Mouse (Mus musculus) spleen, embryonic (tissue): ENCODE measurements at regions not wholly inside any gene's neighbourhood (a gene's known extent, or its start where the extent isn't known, plus 50 kb on each side); places are given as distances from the start of the nearest gene placed in this dataset.

Experiments used
- CTCF ChIA-PET: fragments of 350-600 bp; sonication (Branson Sonifier 250); formaldehyde crosslinking; loops from one replicate; lab custom pipeline; 2022; lab: Charles Lee

DNA sequence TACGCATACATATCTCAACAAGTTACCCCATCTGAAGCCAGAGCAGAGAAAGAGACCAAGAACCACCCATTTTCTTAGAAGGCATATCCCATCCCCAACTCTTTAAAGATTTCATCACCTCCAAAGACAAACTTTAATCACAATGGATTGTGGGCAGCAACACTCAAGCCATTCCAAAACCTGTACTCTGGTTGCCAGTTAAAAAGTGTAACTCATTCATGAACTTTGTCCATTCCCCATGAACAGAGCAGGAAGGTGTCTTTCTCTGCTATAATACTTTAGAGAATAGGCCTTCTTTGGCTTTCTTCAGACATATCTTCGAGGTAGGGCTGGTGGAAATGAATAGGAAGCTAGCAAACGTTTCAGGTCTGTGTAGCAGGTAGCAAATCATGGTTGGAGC, 160.4 kb downstream of the Fzd1 start:
- CTCF ChIA-PET, result no interaction called here

DNA sequence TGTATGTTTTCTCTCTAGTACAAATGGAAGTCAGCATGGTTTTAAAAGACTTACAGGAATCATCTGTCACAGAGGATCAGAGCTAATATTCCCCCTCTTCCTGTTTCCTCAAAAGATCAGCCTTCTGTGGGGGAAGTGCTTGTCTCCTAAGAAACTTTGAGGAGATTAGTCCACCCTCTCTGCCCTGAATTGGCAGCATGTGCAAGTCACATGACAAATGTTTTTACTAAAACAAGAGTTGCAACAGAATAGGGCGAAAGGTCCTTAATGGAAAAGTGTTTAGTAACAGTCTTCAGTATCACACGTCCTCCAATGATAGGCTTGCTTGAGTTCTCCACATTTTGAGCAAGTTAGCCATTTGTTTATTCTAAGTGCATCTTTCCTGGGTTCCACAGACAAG, 162.8 kb downstream of the Fzd1 start:
- CTCF ChIA-PET, result no interaction called here

DNA sequence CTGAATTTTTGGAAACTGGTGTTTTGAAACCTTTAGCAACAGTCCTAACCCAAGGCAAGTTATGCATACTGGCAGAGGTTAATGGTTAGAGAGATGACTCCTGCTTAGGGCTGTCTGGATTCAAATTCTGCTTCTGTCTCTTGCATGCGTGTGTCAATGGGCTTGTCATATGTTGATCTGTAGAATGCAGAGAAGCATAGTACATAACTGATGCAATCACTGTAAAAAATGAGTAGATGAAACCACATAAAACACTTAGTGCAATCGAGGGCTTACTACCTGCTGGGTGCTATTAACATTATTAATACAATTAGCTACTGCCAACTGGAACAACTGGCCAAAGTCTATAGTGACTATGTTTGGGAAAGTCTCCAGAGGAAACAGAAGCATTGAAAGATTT, 163.3 kb downstream of the Fzd1 start:
- CTCF ChIA-PET, result no interaction called here

DNA sequence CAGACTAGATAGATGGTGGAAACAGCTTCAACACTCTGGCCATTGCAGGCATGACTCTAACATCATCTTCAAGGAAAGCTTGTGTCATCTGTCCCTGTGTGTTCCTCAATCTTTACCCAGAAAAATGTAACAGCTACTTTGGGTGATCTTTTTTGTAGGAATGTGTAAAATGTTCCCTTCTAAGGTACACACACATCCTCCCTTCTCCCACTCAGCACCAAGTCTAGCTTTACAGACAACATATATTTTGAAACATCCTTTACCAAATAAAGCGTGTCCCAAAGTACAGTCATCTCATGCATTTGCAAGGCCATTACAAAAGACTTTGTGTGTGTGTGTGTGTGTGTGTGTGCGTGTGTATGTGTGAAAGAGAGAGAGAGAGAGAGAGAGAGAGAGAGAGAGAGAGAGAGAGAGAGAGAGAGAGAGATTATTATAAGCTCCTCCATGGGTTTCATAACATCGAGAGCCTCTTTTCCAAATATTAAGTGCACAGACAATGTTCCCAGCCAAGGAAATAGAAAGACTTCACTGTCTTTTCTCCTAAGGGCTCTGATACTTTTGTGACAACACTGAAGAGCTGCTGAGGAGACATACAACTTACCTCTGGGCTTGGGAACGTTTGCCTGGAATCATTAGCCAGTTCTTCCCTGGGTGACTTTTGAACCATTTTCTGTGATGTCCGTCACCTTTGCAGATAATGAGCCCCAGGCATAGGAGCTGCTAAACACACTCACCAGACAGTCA, 164.0 kb downstream of the Fzd1 start:
- CTCF ChIA-PET, result no interaction called here

DNA sequence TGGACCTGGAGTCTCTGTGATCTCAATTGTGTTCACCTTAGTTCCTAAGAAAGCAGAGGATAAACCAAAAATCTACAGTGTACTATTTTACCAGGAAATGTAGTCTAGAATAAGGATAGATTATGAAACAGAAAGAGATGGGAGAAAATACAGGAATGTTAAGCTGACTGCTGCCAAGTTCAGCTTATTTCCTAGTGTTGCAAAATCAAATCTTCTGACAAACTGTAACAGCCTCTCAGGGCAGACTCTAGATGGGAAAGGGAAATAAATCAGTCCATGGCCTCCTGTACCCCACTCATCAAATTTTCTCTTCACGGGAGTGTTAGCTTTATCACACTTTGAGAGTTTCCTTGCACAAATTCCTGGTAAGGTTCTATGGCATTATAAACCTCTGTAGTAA, 166.1 kb downstream of the Fzd1 start:
- CTCF ChIA-PET, result no interaction called here

DNA sequence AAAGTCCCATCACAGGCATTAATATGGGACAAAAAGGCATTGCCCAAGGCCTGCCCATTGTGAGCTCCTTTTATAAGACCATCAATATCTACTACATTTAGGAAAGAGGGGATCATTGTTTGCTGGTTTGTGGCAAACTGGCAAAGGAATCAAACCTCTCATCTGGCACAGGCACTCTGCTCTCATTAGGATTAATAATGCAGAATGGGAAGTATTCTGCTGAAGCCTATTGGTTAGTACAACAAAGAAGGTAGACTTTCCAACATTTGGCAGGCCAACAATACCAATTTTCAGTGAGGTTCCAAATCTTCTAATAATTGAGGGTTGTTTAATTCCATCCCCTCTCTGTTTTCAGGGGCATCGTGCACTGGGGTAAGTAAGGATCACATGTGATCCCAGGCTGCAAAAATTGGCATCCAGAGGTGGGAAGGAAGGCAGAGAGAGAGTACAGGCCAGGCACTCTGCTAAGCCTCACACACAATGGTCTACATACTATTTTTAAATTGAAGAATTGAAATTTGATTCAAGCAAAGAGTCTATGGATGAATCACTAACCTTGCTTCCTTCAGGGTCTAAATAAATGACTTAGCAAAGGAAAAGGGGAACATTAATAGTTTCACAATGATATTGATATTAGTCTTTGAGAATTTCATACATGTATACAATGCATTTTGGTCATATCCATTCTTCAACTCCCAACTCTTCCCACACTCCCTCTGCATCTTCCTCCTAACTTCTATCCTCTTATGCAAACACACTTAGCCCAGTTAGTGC, 174.9 kb downstream of the Fzd1 start:
- CTCF ChIA-PET, result no interaction called here

DNA sequence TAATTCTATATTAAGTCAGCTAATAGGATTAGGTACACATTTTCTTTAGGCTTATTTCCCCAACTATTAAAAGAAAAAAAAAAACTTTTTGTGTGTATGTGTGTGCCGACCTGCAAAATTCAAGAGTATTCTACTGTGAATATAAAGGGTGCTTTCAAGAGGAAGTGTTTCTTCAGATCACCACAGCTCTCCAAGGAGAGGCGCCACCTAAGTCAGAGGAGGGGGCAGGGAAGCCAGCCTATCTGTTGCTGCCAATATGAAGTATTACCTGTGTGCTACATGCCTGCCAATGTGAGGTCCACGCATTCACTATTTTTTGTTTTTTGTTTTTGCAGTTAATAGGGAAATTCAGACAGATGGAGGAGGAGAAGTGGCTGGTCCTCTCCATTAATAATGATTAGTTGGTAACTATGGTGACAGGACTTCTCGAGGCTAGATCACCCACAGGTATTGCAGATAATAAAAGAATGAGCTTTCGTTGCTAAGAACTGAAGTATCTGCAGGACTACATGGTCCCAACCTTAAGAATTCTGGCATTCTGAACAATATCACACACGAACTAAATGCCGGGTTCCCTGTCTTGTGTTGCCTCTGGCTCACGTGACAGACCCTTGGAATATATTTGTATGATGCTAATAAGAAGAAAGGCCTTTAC, 177.5 kb downstream of the Fzd1 start:
- CTCF ChIA-PET, result no interaction called here

DNA sequence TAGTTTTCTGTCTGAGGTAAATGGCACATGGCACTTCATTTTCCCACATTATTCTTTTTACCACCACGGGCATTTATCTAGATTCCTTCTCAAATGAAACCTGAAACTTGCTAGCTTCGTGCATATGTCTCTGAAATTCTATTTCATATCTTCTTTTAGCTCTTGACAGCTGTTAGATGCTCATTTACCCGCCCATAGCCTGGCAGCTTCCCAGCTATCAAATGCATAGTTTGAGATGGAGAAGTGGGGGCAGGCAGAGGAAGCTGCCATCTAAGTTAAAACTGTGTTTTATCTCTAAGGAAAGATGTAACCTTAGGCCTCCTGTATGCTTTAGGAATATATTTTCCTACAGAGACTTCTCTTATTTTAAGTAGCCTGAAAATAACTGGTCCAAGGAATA, 179.0 kb downstream of the Fzd1 start:
- CTCF ChIA-PET, result no interaction called here

DNA sequence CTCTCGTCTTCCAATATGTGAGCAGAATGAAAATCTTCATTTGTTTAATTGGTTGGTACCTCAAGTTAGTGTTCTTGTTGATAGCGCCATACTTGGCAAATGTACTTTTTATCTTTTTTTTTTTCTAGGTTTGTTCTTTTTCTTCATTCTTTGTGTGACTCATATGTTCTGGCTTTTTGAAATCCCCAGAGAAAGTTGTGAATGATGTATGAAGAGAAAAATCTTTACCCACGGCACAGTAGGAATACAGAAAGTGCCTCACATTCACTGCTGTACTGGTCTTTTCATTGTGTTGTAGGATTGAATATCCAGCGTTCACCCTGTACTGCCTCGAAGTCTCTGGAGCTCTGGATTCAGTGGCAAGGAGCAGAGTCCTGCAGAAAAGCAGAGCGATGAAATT, 180.7 kb downstream of the Fzd1 start:
- CTCF ChIA-PET, result no interaction called here

DNA sequence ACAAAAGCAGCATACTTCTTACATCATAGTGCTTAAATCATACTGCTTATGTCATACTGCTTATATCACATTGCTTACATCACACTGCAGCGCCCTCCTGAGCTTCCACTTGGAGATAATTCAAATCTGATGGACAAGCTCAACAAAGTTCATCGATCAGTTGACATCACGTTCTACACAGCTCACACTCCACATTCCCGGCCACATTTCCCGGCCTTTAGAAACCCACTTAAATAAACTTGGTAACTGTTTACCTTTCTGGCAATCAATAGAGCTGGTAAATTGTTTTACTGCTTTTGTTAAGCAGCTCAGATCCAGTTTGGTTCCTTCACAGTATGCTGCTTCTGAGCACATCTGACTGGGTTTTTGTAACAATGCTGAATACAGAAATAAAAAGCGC, 194.0 kb downstream of the Fzd1 start:
- CTCF ChIA-PET, result no interaction called here

DNA sequence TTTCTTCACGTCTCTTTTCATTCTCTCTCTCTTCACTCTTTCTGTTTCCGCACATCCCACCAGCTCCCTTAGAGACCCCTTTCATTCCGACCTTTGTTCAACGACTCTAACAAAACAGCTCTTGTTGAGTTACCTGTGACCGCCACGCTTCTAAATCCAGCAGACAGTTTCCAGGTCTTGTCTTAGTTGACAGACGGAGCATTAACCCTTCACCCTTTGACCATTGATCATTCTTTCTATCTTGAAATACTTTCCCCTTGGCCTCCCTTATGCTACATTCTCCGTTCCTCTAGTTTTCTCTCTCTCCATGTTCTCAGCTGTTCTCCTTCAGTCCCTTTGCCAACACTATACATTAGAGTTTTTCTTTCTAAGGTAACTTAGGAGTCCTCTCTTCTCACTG, 196.2 kb downstream of the Fzd1 start:
- CTCF ChIA-PET, result no interaction called here

DNA sequence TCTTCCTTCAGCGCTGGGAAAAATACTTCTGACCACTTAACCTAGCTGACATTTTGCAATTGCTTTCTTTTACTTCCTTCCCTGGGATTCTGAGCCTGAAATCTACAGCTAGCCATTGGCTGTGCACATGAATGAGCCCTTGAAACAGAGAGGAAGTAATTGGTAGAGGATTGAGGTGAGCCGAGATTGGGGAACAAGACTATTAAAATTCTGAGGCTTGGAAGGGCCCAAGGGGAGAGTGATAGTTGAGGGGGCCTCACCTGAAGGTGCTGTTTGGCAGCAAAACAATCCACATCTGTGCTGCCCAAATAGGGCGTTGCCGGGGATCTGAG, 196.7 kb downstream of the Fzd1 start:
- CTCF ChIA-PET, result no interaction called here

DNA sequence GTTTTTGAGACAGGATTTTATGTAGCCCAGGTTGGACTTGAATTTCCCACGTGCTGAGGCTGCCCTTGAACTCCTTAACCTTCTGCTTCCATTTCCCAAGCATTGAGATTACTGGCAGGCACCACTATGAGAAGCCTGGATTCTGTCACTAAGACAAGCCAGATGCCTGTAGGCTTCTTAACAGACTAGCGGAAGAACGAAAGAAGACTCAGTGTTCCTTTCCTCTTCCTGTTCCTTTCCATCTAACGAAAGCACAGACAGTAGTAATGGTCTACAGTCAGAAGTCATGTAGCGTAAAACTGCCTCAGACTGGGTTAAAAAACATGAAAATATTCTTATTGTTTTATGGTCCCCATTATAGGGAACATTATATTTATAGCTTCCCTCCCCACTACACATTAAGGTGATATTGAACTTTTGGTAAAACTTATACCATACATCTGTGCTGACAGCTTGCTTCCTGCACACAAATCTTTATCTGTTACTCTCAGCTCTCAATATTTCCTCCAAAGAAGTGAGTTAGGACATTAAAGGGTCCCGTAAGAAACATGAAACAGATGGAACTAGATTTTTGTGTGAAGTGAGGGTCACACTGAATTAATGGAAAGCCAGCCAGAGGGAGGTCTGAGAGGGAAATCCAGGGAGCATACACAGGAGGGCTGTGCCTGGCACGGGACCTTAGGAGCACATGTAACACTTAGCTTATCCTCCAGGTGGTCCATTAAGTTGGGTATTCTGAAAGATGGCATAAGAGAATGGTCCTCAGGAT, 197.3 kb downstream of the Fzd1 start:
- CTCF ChIA-PET, result no interaction called here

DNA sequence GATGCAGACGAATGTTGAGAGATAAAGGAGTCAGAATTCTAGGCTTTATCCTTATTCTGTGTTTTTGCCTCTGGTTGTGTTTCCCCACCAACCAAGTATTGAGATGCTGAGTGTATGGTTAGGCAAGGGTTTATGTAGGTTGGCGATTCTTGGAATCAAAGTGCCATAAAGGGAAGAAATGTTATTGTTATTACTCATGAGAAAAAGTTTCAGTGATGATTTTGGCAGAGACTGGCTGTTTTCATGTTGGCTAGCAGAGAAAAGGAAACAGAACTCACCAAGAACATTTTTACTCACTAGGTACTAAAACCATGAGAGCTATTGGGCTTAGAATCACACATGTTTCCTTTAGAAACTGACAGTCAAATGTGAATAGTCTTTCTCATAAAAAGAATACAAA, 202.9 kb downstream of the Fzd1 start:
- CTCF ChIA-PET, result no interaction called here

DNA sequence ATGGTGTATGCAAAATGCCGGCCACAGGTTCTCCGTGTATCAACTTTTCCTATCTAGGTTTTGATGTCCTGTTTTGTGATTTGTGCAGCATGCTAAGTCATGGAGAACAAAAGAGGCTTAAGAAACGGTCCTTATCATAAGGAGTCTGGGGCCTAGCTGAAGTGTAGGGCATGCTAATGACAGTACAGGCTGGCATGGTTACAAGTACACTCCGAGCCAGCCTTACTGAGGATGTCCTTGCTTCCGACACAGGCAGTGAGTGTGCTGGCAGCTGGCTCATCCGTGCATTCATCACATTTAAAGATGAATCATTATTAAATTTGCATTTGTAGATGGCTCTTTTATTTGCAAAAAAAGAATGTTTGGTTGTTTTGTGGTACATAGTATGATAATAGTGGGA, 219.3 kb downstream of the Fzd1 start:
- CTCF ChIA-PET, result no interaction called here

DNA sequence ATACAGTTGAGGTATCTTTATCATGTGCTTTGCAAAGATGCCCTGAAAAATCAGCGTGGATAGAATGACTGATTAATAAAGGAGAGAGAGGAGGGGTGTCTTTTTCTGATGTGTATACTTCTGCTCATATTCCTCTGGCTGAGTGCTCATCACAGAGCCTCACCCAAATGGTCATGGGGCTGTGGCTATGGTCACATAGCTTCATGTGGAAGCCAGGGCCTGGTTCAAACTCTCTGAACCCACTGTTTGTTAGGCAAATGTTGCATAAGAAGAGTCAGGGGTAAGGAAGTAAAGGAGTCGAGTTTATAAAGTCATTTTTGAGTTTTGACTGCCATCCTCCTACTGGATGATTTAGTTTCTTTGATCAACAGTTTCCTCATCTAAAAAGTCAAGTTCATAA, 221.0 kb downstream of the Fzd1 start:
- CTCF ChIA-PET, result no interaction called here

DNA sequence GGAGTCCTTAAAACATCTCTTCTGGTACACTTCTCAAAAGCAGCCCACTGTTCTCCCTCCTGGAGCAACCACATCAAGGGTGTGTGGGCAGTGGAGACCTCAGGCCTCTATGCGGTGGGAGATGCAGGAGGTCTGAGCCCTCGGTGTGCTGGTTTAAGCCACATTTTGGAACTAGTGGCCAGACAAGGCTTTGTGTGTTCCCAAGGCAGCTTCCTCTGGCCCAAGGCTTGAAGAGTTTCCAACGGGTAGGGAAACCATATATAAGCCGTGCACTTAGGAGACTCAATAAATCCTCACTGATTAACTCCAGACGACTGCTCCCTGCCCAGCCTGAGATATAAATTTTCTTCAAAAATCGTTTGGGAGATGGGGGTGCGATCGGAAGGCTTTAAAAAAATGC, 221.9 kb downstream of the Fzd1 start:
- CTCF ChIA-PET, result no interaction called here

DNA sequence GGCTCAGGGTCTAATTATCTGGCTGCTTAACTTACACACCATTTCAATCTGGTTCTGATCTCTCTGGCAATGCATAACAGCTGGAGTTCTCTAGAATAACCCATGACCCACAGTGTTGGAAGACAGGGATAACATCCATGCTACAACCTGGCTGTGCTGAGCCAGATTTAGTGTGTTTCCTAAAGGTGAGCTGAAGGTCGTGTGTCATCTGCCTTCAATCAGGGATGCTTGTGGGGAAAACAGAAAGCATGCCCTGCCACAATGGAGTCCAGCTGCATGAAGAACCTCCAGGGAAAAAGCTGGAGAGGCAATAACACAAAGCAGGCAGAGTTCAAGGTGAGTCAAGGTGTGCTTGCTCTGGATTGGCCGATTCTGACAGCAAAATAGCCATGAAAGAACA, 223.3 kb downstream of the Fzd1 start:
- CTCF ChIA-PET, result no interaction called here

DNA sequence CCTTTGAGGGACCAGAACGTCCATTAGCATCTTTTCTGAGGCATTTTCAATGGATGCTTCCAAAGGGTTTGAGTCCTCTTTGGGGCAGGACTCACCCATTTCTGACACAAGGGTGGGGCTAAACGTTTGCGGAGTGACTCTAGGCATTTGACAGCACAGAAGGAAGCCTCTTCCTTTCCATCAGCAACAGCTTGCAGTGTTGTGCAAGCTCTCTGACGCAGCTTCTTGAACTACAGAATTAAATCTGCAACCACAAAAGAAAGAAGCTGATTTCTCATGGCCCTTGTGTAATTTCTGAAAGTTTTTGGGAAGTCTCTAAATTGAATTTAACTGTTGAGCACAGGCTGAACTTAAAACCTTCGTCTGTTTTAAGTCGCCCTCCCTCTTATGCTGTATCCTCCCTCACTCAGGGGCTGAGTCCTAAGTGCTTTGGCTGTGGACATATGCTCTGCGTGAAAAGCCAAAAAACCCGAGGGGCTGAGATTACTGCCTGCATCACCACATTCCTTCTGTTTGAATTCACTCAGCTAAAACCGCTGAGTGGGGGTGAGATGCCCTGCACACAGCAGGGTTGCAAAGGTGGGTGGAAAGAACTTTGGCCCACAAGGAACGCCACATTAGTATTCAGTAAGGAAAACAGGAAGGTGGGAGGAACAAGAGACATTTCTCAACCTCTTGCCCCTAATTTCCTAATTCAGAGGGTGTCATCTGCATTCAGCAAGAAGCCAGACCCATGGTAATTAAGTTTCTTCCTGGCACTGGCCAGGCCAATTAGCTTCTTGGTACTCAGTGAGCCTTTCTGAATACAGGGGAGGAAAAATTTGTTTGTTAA, 227.4 kb downstream of the Fzd1 start:
- CTCF ChIA-PET, result no interaction called here

DNA sequence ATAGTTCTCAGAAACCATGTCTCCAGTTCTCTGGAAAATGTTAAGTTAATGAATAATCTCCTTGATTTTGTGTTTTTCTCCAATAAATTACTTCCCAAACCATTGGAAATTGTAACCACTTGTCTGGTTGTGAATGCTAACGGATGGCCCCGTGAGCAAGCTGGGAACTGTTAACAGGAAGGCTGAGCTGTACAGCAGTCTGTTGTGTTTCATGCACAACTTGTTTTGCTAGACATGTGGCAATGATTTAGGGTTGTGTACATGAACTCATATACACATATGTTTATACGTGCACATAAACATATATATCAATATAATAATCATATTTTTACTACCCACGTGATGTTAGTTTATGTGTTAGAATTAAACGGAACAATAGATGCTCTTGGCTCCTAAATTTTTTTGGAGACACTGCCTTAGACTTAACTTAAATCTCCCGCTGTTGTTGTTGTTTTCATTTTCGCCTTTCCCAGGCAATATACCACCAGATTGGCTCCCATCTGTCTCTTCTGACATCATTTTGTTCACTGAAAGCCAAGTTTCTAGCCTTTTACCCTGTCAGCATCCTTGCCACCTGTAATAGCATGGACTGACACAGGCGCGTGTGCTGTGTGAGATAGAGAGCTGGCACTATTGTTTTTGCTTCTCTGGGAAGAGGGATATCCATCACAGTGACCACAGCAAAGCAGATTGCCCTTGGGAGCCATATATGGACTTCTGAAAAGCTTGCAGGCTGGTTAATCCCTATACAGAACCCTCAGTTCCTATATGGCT, 231.6 kb downstream of the Fzd1 start:
- CTCF ChIA-PET, result interaction anchor here (0.8 kb wide), 1 partner anchor 43 kb away, joined by 4 read pairs; no protein-coding TSS in a partner anchor

DNA sequence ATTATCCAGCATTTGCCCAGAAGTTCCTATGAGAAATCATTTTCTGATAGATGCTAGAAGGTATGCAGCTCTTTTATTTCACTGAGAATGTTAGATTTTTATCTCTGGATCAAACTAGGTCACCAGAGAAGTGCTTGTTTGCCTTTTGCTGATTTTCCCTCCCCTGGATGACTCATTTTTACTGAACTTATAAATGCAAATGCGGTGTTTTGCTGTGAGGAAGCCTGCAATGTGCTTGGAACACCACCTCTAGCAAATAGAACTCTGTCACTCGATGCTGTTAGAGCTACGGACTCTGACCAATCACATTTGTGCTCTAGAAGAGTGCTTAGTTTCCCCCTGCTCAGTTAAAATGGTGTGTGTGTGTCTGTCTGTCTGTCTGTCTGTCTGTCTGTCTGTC, 257.2 kb downstream of the Fzd1 start:
- CTCF ChIA-PET, result no interaction called here
